Mouse (Mus musculus): ENCODE results near the gene Tha1.

GRCm38 (mm10) chr11:117879676-117880075, 6.4 kb upstream of the Tha1 start:
- TF ChIP-seq EP300 (IDR thresholded peaks at IDR 0.05; ENCODE audit: insufficient read depth, low read depth, low read length) (no peak), CTCF (IDR thresholded peaks at IDR 0.05) (no peak), POLR2A (IDR thresholded peaks at IDR 0.05; ENCODE audit: insufficient read depth, low read depth, low read length) (no peak)

Measured in heart, adult 2 months (tissue).